Mouse (Mus musculus): ENCODE data around the gene Gm44511.
"Not testable (repeated sequence)": the region's sequence is repeated elsewhere in the genome, so short reads cannot be mapped to it uniquely, and the experiment has no call there.

DNA sequence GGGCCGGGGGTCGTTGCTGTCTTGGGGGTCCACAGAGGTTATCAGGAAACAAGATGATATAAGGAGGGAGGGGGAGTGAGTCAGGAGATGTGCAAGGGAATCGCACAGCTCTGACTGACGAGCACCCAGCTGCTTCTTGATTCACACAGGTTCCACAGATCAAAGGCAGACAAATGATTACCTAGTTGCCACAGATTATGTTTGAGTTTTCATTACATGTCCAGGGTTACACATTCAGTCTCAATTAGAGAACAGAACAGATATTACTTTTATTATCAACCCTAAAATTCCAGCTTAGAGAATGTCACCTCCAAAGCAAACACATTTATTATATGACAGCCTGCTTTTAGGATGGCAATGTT lies 70.7 kb downstream of the Gm44511 start:
- not testable (repeated sequence) for TF ChIP-seq CTCF (IDR thresholded peaks at IDR 0.05; ENCODE audit: low read depth, low read length); GATA1 (IDR thresholded peaks at IDR 0.05; ENCODE audit: borderline replicate concordance, low read length); POLR2AphosphoS5 (IDR thresholded peaks at IDR 0.05; ENCODE audit: insufficient replicate concordance, low read depth, low read length); GATA2 (IDR thresholded peaks at IDR 0.05; ENCODE audit: borderline replicate concordance, low read depth, low read length); TAL1 (conservative IDR thresholded peaks at IDR 0.05; ENCODE audit: low read depth, low read length)
